Mouse (Mus musculus): ENCODE data around the gene Fndc5.

DNA sequence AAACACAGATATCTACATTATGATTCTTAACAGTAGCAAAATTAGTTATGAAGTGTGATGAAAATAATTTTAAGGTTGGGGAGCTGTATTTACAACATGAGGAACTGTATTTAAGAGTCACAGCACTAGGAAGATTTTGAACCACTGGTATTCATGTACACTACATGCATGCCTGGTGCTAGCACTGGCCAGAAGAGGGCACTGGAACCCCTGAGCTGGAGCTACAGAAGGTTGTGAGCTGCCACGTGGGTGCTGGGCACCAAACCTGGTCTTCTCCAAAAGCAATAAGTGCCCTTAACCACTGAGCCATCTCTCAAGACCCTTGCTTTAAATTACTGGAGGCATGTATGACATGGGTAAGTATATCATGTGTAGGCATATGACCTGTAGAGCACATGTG lies 35.7 kb downstream of the Fndc5 start:
- no peak for TF ChIP-seq POLR2A (IDR thresholded peaks at IDR 0.05; ENCODE audit: borderline replicate concordance, extremely low read depth, insufficient read depth, insufficient read length, poor library complexity, severe bottlenecking)
- no peak; the same call in 1 of the 2 replicates for TF ChIP-seq CTCF (IDR thresholded peaks at IDR 0.05; ENCODE audit: borderline replicate concordance, extremely low read depth, insufficient read depth, insufficient read length)
